11 mouse cellular contexts compared by ENCODE assay signal in the genomic region with DNA sequence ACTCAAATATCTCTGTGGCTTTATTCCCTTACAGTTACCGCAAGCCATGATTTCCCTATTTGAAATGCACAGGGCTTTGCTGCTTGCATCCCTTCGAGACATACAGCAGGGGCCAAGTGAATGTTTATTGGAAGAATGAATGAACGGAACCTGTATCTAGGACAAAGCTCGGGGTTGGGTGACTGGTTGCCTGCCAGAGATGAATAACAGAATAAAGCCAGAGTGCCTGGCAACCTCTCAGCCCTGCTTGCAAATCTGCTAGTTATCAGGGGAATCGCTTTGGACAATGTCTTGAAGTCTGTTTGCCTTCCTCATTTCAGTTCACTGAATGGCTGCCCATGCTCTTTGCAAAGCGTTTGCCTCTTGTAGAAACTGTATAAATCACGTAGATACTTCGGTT.
DNase-seq lines count a peak whose midpoint lies in the region; ATAC-seq lines count a peak whose summit lies in the region.
"Had no signal": no experiment of that assay in that cellular context is flagged by ENCODE, and none has a peak within 500 bp of the region (broad histone marks: within the 10 kb centered on the region; RNA-seq: fewer than 3 reads in every experiment).

No protein-coding gene starts in this region.

- ATAC-seq in neural tube, embryonic 12.5 days (ENCODE audit: low FRiP score, low read depth) = peak; percentile 68; the same call in 1 of the 2 replicates
- ATAC-seq in hindbrain, embryonic 14.5 days (ENCODE audit: low FRiP score) = peak; percentile 76
- ATAC-seq in neural tube, embryonic 14.5 days (ENCODE audit: low read depth) = peak; percentile 82

- peak overlapping the region; percentile 21; the same call in 1 of the 2 replicates for H3K27ac ChIP-seq in neural tube, embryonic 12.5 days
- peak overlapping the region; percentile 84 for H3K27ac ChIP-seq in hindbrain, embryonic 14.5 days
- H3K27ac ChIP-seq in neural tube, embryonic 14.5 days (ENCODE audit: low read depth, low read length) = peak overlapping the region; percentile 67; the same call in 1 of the 2 replicates
- H3K27ac ChIP-seq: limb, embryonic 12.5 days had no signal

- H3K9me3 ChIP-seq in neural tube, embryonic 12.5 days = no peaks in the 10 kb centered on the region
- H3K9me3 ChIP-seq in hindbrain, embryonic 14.5 days (ENCODE audit: control insufficient read depth, low read length) = no peaks in the 10 kb centered on the region
- no peaks in the 10 kb centered on the region for H3K9me3 ChIP-seq in neural tube, embryonic 14.5 days (ENCODE audit: control insufficient read depth, low read length)
- H3K9me3 ChIP-seq: limb, embryonic 12.5 days had no signal

- no peaks in the 10 kb centered on the region for H3K27me3 ChIP-seq in neural tube, embryonic 12.5 days (replicated peaks)
- H3K27me3 ChIP-seq in hindbrain, embryonic 14.5 days (ENCODE audit: control insufficient read depth, insufficient read depth, low read length) = no peaks in the 10 kb centered on the region
- no peaks in the 10 kb centered on the region for H3K27me3 ChIP-seq in neural tube, embryonic 14.5 days (ENCODE audit: control insufficient read depth, insufficient read depth, low read length)
- H3K27me3 ChIP-seq: limb, embryonic 12.5 days had no signal

- no peaks in the 10 kb centered on the region for H3K36me3 ChIP-seq in neural tube, embryonic 12.5 days
- H3K36me3 ChIP-seq in hindbrain, embryonic 14.5 days (replicated peaks; ENCODE audit: control insufficient read depth, insufficient read depth) = no peaks in the 10 kb centered on the region
- H3K36me3 ChIP-seq in neural tube, embryonic 14.5 days (ENCODE audit: control insufficient read depth, insufficient read depth, low read length) = no peaks in the 10 kb centered on the region
- H3K36me3 ChIP-seq: limb, embryonic 12.5 days had no signal

- H3K9ac ChIP-seq in neural tube, embryonic 12.5 days = no peak overlapping the region
- no peak overlapping the region for H3K9ac ChIP-seq in hindbrain, embryonic 14.5 days
- H3K9ac ChIP-seq in neural tube, embryonic 14.5 days (replicated peaks; ENCODE audit: low read depth, low read length) = no peak overlapping the region
- H3K9ac ChIP-seq: limb, embryonic 12.5 days had no signal

- no peak overlapping the region for H3K4me3 ChIP-seq in neural tube, embryonic 12.5 days
- no peak overlapping the region for H3K4me3 ChIP-seq in hindbrain, embryonic 14.5 days (replicated peaks; ENCODE audit: low read length)
- H3K4me3 ChIP-seq in neural tube, embryonic 14.5 days (ENCODE audit: low read depth, low read length) = no peak overlapping the region
- H3K4me3 ChIP-seq: limb, embryonic 12.5 days had no signal

- WGBS in neural tube, embryonic 12.5 days = 49% methylated on average over 8 of the region's 8 CpGs
- 29% methylated on average over 8 of the region's 8 CpGs for WGBS in hindbrain, embryonic 14.5 days
- 21% methylated on average over 8 of the region's 8 CpGs for WGBS in neural tube, embryonic 14.5 days

- H3K4me2 ChIP-seq in neural tube, embryonic 12.5 days (replicated peaks) = no peak overlapping the region
- no peak overlapping the region; the same call in 1 of the 2 replicates for H3K4me2 ChIP-seq in hindbrain, embryonic 14.5 days (replicated peaks)
- no peak overlapping the region for H3K4me2 ChIP-seq in neural tube, embryonic 14.5 days (ENCODE audit: low read depth, low read length)
- H3K4me2 ChIP-seq: limb, embryonic 12.5 days had no signal

- H3K4me1 ChIP-seq in neural tube, embryonic 12.5 days = peaks cover 10% of the 10 kb centered on the region
- H3K4me1 ChIP-seq in hindbrain, embryonic 14.5 days (replicated peaks; ENCODE audit: control insufficient read depth, insufficient read depth, low read length) = peaks cover 19% of the 10 kb centered on the region
- H3K4me1 ChIP-seq in neural tube, embryonic 14.5 days (ENCODE audit: control insufficient read depth, insufficient read depth, low read length) = peaks cover 6% of the 10 kb centered on the region; the same call in 1 of the 2 replicates
- H3K4me1 ChIP-seq: limb, embryonic 12.5 days had no signal

- peak; percentile 22 for DNase-seq in adrenal gland, postnatal 10 days
- DNase-seq in adrenal gland, adult 2 months = no peak
- no peak for DNase-seq in neural tube, embryonic 10.5 days (ENCODE audit: extremely low spot score, low spot score)
- DNase-seq in hindbrain, embryonic 14.5 days (ENCODE audit: low spot score) = peak; percentile 60
- DNase-seq in yolk sac, embryonic 10.5 days (ENCODE audit: low spot score) = no peak
- DNase-seq in kidney, postnatal 25 days = no peak
- DNase-seq: kidney, adult 2 months; lung, postnatal 10 days had no signal

Comparison
In these comparisons a context has a peak if more than half of its experiments do, and no peak if none do; other contexts are left out.
1. DNase-seq: peak in adrenal gland, postnatal 10 days (single experiment) and hindbrain, embryonic 14.5 days (single experiment); none in adrenal gland, adult 2 months (single experiment), neural tube, embryonic 10.5 days (single experiment), yolk sac, embryonic 10.5 days (single experiment) and kidney, postnatal 25 days (0 of 2).
2. H3K27ac ChIP-seq: peak in every context shown above with its lines; median percentile 84 in hindbrain, embryonic 14.5 days; 67 in neural tube, embryonic 14.5 days; 21 in neural tube, embryonic 12.5 days.
3. Peak in every context shown above with its lines, with median percentiles within 50 percentile points of each other: ATAC-seq.